Mouse (Mus musculus) retina, postnatal 7 days (tissue): ENCODE data around the gene Cdc42ep3.

Source experiments
- DNase-seq: peaks from one replicate; pipeline ENCODE4 v3.0.0-alpha.2; 2012; ENCODE audit warnings: low read depth, low spot score

The Cdc42ep3 gene

DNA sequence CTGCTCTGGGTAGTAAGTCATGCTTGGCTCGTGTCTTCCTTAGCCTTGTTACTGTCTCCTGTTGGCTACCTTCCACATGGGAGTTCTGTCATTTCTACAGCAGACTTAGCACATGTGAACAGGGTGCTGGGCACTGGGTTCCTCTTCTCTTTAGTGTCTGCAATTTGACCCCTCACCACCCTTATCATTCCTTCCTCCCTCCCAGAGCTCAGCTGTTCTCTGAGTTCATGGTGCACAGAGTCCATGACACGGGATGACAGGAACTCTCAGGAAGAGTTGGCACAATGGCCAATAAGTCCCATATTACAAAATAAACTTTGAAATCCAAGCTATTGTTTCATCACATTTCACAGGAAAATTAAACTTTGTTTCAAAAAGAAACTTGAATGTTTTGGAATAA lies 64.2 kb downstream of the Cdc42ep3 start:
- DNase-seq, result no peak

DNA sequence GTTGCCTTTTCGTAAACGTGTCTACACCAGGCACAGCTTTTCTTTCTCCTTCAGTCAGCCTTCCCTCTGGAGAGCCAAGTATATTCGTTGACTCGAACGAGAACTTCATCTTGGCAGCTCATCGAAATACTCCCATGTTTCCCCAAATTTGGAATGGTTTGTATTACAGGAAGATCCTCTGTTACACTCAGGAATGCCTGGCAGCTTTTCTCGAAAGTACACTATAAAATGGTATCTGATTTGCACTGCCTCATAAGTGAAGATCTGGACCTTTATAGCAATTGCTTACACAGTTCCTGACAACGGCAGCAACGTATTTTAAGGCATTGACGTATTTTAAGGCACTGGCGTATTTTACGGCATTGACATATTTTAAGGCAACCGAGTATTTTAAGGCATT lies 67.6 kb downstream of the Cdc42ep3 start:
- DNase-seq, result no peak

- no peak for DNase-seq
Observed at GRCm38 (mm10) chr17:79285030-79285601, 69.8 kb downstream of the Cdc42ep3 start.
